Mouse (Mus musculus) small intestine, adult 2 months (tissue): Measurements from ENCODE around the gene Bnip1.

ENCODE experiments used
- CTCF ChIP-seq: fragments of 200-500 bp; IDR thresholded peaks from 2 replicates; pipeline ENCODE4 v1.5.1; 2012; ENCODE audit warnings: low read depth, mild to moderate bottlenecking, control low read depth, inconsistent platforms, low read length, moderate library complexity, mixed read lengths; ENCODE audit not compliant: insufficient replicate concordance, insufficient read length; ENCODE audit errors: extremely low read depth
- POLR2A ChIP-seq: fragments of 200-500 bp; IDR thresholded peaks from 2 replicates; pipeline ENCODE4 v1.6.1; 2012; ENCODE audit warnings: low read depth, mild to moderate bottlenecking, control low read depth, inconsistent platforms, low read length, moderate library complexity

- TF ChIP-seq POLR2A: no peak
- no peak for TF ChIP-seq CTCF
Observed at GRCm38 (mm10) chr17:26839718-26840438, 59.0 kb downstream of the Bnip1 start.
